ENCODE assay signal across 15 mouse cellular contexts in genomic region chr5:113431334-113431733, GRCm38 (mm10). TPM values are rescaled to one million over a fixed set of nuclear protein-coding genes. Genes with fewer than 3 reads are reported as not detected.
"Had no signal": no experiment of that assay in that cellular context is flagged by ENCODE, and none has a peak within 500 bp of the region (broad histone marks: within the 10 kb centered on the region; RNA-seq: fewer than 3 reads in every experiment).

No protein-coding gene starts in this region.

- H3K4me2 ChIP-seq: kidney, embryonic 15.5 days; liver, embryonic 13.5 days had no signal

- H3K27me3 ChIP-seq: kidney, embryonic 15.5 days; liver, embryonic 13.5 days had no signal

- DNase-seq: kidney, adult 11 months; kidney, adult 8-10 months; kidney, postnatal 10 days; kidney, postnatal 36 days; layer of hippocampus, postnatal 36 days; liver, embryonic 13.5 days; lung, adult 2 months; midbrain, embryonic 14.5 days; retina, postnatal 1 day; thymus, adult 18-20 months; thymus, postnatal 14 days; thymus, postnatal 4 days had no signal

- H3K4me1 ChIP-seq: liver, embryonic 13.5 days had no signal

- H3K9ac ChIP-seq: kidney, embryonic 15.5 days; liver, embryonic 13.5 days had no signal

- H3K27ac ChIP-seq: kidney, embryonic 15.5 days; left cerebral cortex, adult 2 months; liver, embryonic 13.5 days; macrophage had no signal

- H3K4me3 ChIP-seq: kidney, embryonic 15.5 days; left cerebral cortex, adult 2 months; liver, embryonic 13.5 days had no signal

- H3K36me3 ChIP-seq: kidney, embryonic 15.5 days; liver, embryonic 13.5 days had no signal

- H3K9me3 ChIP-seq: kidney, embryonic 15.5 days; liver, embryonic 13.5 days had no signal

RNA-seq across cellular contexts. Expression of gene Wscd2, which starts 58.8 kb away (rescaled TPM):
- polyA plus RNA-seq: macrophage had no signal
